Mouse (Mus musculus) embryonic facial prominence, embryonic 13.5 days (tissue): ENCODE results near the gene Chic2. TPM values are rescaled to one million over a fixed set of nuclear protein-coding genes. Genes with fewer than 3 reads are reported as not detected.

Experiments
- ATAC-seq: fragments of 200-750 bp; cut with Nextera tagmentation; 2 replicates; pipeline ENCODE4 v1.8.0; 2017; ENCODE audit warnings: low read depth; ENCODE audit not compliant: insufficient number of reproducible peaks, insufficient read depth, low FRiP score, low TSS enrichment
- H3K27ac ChIP-seq: fragments of 300-500 bp; sonication (generic); 2 replicates; pipeline ENCODE4 v1.5.1; 2015; ENCODE audit warnings: moderate library complexity, mild to moderate bottlenecking, inconsistent platforms
- H3K27me3 ChIP-seq: fragments of 300-500 bp; sonication (generic); 2 replicates; pipeline ENCODE4 v1.6.1; 2015; ENCODE audit warnings: mild to moderate bottlenecking, inconsistent platforms
- H3K36me3 ChIP-seq: fragments of 300-500 bp; sonication (generic); 2 replicates; pipeline ENCODE4 v1.6.1; 2015; ENCODE audit warnings: mild to moderate bottlenecking, inconsistent platforms
- H3K4me1 ChIP-seq: fragments of 300-500 bp; sonication (generic); 2 replicates; pipeline ENCODE4 v1.6.1; 2015; ENCODE audit warnings: inconsistent platforms
- H3K4me2 ChIP-seq: fragments of 300-500 bp; sonication (generic); 2 replicates; pipeline ENCODE4 v1.6.1; 2015; ENCODE audit warnings: moderate library complexity, mild to moderate bottlenecking, inconsistent platforms
- H3K4me3 ChIP-seq: fragments of 300-500 bp; sonication (generic); 2 replicates; pipeline ENCODE4 v1.5.1; 2015; ENCODE audit warnings: mild to moderate bottlenecking, inconsistent platforms
- H3K9ac ChIP-seq: fragments of 300-500 bp; sonication (generic); 2 replicates; pipeline ENCODE4 v1.6.1; 2015; ENCODE audit warnings: mild to moderate bottlenecking, inconsistent platforms
- H3K9me3 ChIP-seq: fragments of 300-500 bp; sonication (generic); 2 replicates; pipeline ENCODE4 v1.6.1; 2016; ENCODE audit warnings: inconsistent platforms
- WGBS: fragments of 180-500 bp; shearing (Covaris S2); methylation state at CpG from one replicate; pipeline ENCODE4 v1.1.7; 2015; ENCODE audit warnings: mixed read lengths; 5-methylcytosine and 5-hydroxymethylcytosine counted together
- polyA plus RNA-seq: library from polyadenylated mRNA; unstranded; fragments of >200 nt; fragmentation: Nextera tagmentation; extraction: Ambion mirVana; gene quantifications from 2 replicates; pipeline ENCODE4 v1.2.1, GENCODE M21; 2015

Chic2 gene
- polyA plus RNA-seq, 1 experiment from 2014 or later = 34.0 TPM

GRCm38 (mm10) chr5:75063177-75063576 is 18.6 kb upstream of the Chic2 start:
- H3K9ac ChIP-seq = no peak overlapping the region
- peaks cover 18% of the 10 kb centered on the region for H3K27me3 ChIP-seq
- no peak for ATAC-seq
- peaks cover 12% of the 10 kb centered on the region for H3K4me1 ChIP-seq
- no peak overlapping the region for H3K4me2 ChIP-seq
- no peaks in the 10 kb centered on the region for H3K36me3 ChIP-seq
- no peaks in the 10 kb centered on the region for H3K9me3 ChIP-seq
- no peak overlapping the region for H3K4me3 ChIP-seq
- no peak overlapping the region for H3K27ac ChIP-seq
- WGBS = 13% methylated on average over 4 of the region's 4 CpGs

- Histone ChIP-seq H3K27me3 (peaks cover 5% of the 10 kb centered on the region; the same call in 1 of the 2 replicates), H3K4me3 (no peak overlapping the region), H3K4me2 (no peak overlapping the region), H3K27ac (no peak overlapping the region), H3K36me3 (no peaks in the 10 kb centered on the region), H3K9ac (no peak overlapping the region), H3K9me3 (no peaks in the 10 kb centered on the region), H3K4me1 (peaks cover 5% of the 10 kb centered on the region; the same call in 1 of the 2 replicates)
- WGBS = 74% methylated on average over 4 of the region's 4 CpGs
- ATAC-seq = no peak
Observed at GRCm38 (mm10) chr5:75051109-75051508, 6.5 kb upstream of the Chic2 start.

GRCm38 (mm10) chr5:75046681-75047321 is 2.2 kb upstream of the Chic2 start:
- Histone ChIP-seq H3K27me3 (no peaks in the 10 kb centered on the region), H3K9me3 (no peaks in the 10 kb centered on the region), H3K4me1 (peaks cover 18% of the 10 kb centered on the region), H3K4me3 (no peak overlapping the region), H3K27ac (no peak overlapping the region), H3K36me3 (peaks cover under 1% of the 10 kb centered on the region; the same call in 1 of the 2 replicates), H3K9ac (no peak overlapping the region), H3K4me2 (no peak overlapping the region)
- no peak for ATAC-seq
- 62% methylated on average over 15 of the region's 15 CpGs for WGBS

- WGBS = 89% methylated on average over 7 of the region's 7 CpGs
- H3K4me2 ChIP-seq = no peak overlapping the region
- peaks cover 8% of the 10 kb centered on the region for H3K36me3 ChIP-seq
- no peak overlapping the region for H3K9ac ChIP-seq
- H3K27me3 ChIP-seq = no peaks in the 10 kb centered on the region
- ATAC-seq = no peak
- H3K4me3 ChIP-seq = no peak overlapping the region
- no peak overlapping the region for H3K27ac ChIP-seq
- H3K4me1 ChIP-seq = peaks cover 18% of the 10 kb centered on the region
- H3K9me3 ChIP-seq = no peaks in the 10 kb centered on the region
Observed at GRCm38 (mm10) chr5:75045371-75045770, 797 bp upstream of the Chic2 start.

GRCm38 (mm10) chr5:75043621-75044301 is 813 bp downstream of the Chic2 start:
- H3K4me2 ChIP-seq = peak overlapping the region; percentile 86
- H3K27me3 ChIP-seq = no peaks in the 10 kb centered on the region
- peak overlapping the region; percentile 90 for H3K27ac ChIP-seq
- peak overlapping the region; percentile 94 for H3K4me3 ChIP-seq
- H3K9me3 ChIP-seq = no peaks in the 10 kb centered on the region
- peaks cover 8% of the 10 kb centered on the region for H3K36me3 ChIP-seq
- ATAC-seq = peak; percentile 65
- WGBS = under 1% methylated on average over 36 of the region's 36 CpGs
- H3K4me1 ChIP-seq = peaks cover 20% of the 10 kb centered on the region
- H3K9ac ChIP-seq = peak overlapping the region; percentile 98

- Histone ChIP-seq H3K4me1 (peaks cover 19% of the 10 kb centered on the region), H3K4me3 (peak overlapping the region; percentile 94), H3K27ac (no peak overlapping the region), H3K9me3 (no peaks in the 10 kb centered on the region), H3K9ac (peak overlapping the region; percentile 98), H3K4me2 (peak overlapping the region; percentile 86), H3K36me3 (peaks cover 8% of the 10 kb centered on the region), H3K27me3 (no peaks in the 10 kb centered on the region)
- WGBS = 48% methylated on average over 9 of the region's 9 CpGs
- ATAC-seq = no peak
Observed at GRCm38 (mm10) chr5:75043011-75043445, 1.5 kb downstream of the Chic2 start.

- Histone ChIP-seq H3K9ac (no peak overlapping the region), H3K36me3 (peaks cover 8% of the 10 kb centered on the region), H3K4me1 (peaks cover 19% of the 10 kb centered on the region), H3K27ac (no peak overlapping the region), H3K4me2 (no peak overlapping the region), H3K4me3 (no peak overlapping the region), H3K27me3 (no peaks in the 10 kb centered on the region), H3K9me3 (no peaks in the 10 kb centered on the region)
- WGBS = 73% methylated on average over 1 of the region's 1 CpGs
- ATAC-seq = no peak
Observed at GRCm38 (mm10) chr5:75039307-75039706, 5.3 kb downstream of the Chic2 start.

GRCm38 (mm10) chr5:75035475-75035874 is 9.1 kb downstream of the Chic2 start:
- no peak for ATAC-seq
- WGBS = 83% methylated on average over 3 of the region's 3 CpGs
- no peak overlapping the region for H3K27ac ChIP-seq

GRCm38 (mm10) chr5:75014768-75015167 is 29.8 kb downstream of the Chic2 start:
- Histone ChIP-seq H3K4me2 (no peak overlapping the region), H3K27me3 (no peaks in the 10 kb centered on the region), H3K4me1 (0 out of 2 replicates have a peak, but pooled peaks cover 6% of the 10 kb centered on the region), H3K27ac (no peak overlapping the region), H3K9ac (no peak overlapping the region), H3K9me3 (no peaks in the 10 kb centered on the region), H3K4me3 (no peak overlapping the region), H3K36me3 (0 out of 2 replicates have a peak, but pooled peaks cover 5% of the 10 kb centered on the region)
- ATAC-seq = no peak
- 71% methylated on average over 1 of the region's 1 CpGs for WGBS

More at GRCm38 (mm10) chr5:75035475-75035874, 9.1 kb downstream of the Chic2 start:
- Histone ChIP-seq H3K9me3 (no peaks in the 10 kb centered on the region), H3K4me1 (peaks cover 16% of the 10 kb centered on the region), H3K27me3 (no peaks in the 10 kb centered on the region), H3K4me3 (no peak overlapping the region), H3K4me2 (no peak overlapping the region), H3K9ac (no peak overlapping the region), H3K36me3 (peaks cover 9% of the 10 kb centered on the region)

- H3K4me2 ChIP-seq = no peak overlapping the region
- 0 out of 2 replicates have a peak, but pooled peaks cover 6% of the 10 kb centered on the region for H3K4me1 ChIP-seq
- peaks cover 5% of the 10 kb centered on the region for H3K36me3 ChIP-seq
- H3K27me3 ChIP-seq = no peaks in the 10 kb centered on the region
- no peak for ATAC-seq
- H3K9me3 ChIP-seq = no peaks in the 10 kb centered on the region
- no peak overlapping the region for H3K4me3 ChIP-seq
- 60% methylated on average over 8 of the region's 8 CpGs for WGBS
- H3K27ac ChIP-seq = no peak overlapping the region
- no peak overlapping the region for H3K9ac ChIP-seq
Observed at GRCm38 (mm10) chr5:75012771-75013421, 31.7 kb downstream of the Chic2 start.

GRCm38 (mm10) chr5:75011985-75012738 is 32.4 kb downstream of the Chic2 start:
- ATAC-seq = no peak
- 69% methylated on average over 4 of the region's 4 CpGs for WGBS
- no peak overlapping the region for H3K4me2 ChIP-seq
- no peak overlapping the region for H3K27ac ChIP-seq
- no peak overlapping the region for H3K4me3 ChIP-seq
- 0 out of 2 replicates have a peak, but pooled peaks cover 6% of the 10 kb centered on the region for H3K4me1 ChIP-seq
- H3K36me3 ChIP-seq = peaks cover 9% of the 10 kb centered on the region
- H3K9ac ChIP-seq = no peak overlapping the region
- no peaks in the 10 kb centered on the region for H3K27me3 ChIP-seq
- no peaks in the 10 kb centered on the region for H3K9me3 ChIP-seq
